Mouse (Mus musculus) liver, adult 2 months (tissue): ENCODE data around the gene Leng1. TPM values are rescaled to one million over a fixed set of nuclear protein-coding genes. Genes with fewer than 3 reads are reported as not detected.

Experiments used
- DNase-seq: peaks from one replicate; pipeline ENCODE4 v3.0.0-alpha.2; 2011; ENCODE audit warnings: low read depth, low spot score; ENCODE audit errors: extremely low read depth
- H3K27ac ChIP-seq: fragments of 200-500 bp; replicated peaks from 2 replicates; pipeline ENCODE4 v1.5.1; 2012; ENCODE audit warnings: low read depth, mild to moderate bottlenecking, control low read depth, inconsistent platforms, low read length; ENCODE audit not compliant: insufficient read depth
- H3K27me3 ChIP-seq: fragments of 200-500 bp; 2 replicates; pipeline ENCODE4 v1.6.1; 2012; ENCODE audit warnings: mild to moderate bottlenecking, moderate library complexity, low read length, inconsistent platforms; ENCODE audit not compliant: control insufficient read depth, insufficient read depth
- H3K36me3 ChIP-seq: fragments of 200-500 bp; 2 replicates; pipeline ENCODE4 v1.6.1; 2012; ENCODE audit warnings: low read length, inconsistent platforms; ENCODE audit not compliant: control insufficient read depth, insufficient read depth
- H3K4me1 ChIP-seq: fragments of 200-500 bp; 2 replicates; pipeline ENCODE4 v1.6.1; 2011; ENCODE audit warnings: low read length; ENCODE audit not compliant: control insufficient read depth, insufficient read depth
- H3K4me3 ChIP-seq: fragments of 200-500 bp; 2 replicates; pipeline ENCODE4 v1.5.1; 2011; ENCODE audit warnings: low read depth, mild to moderate bottlenecking, control low read depth, low read length, moderate library complexity; ENCODE audit not compliant: insufficient read depth
- H3K79me2 ChIP-seq: fragments of 200-500 bp; 2 replicates; pipeline ENCODE4 v1.6.1; 2012; ENCODE audit warnings: inconsistent platforms, mild to moderate bottlenecking, low read length, moderate library complexity; ENCODE audit not compliant: control insufficient read depth, insufficient read depth
- H3K9ac ChIP-seq: fragments of 200-500 bp; 2 replicates; pipeline ENCODE4 v1.6.1; 2012; ENCODE audit warnings: low read depth, mild to moderate bottlenecking, control low read depth, inconsistent platforms, low read length
- CTCF ChIP-seq: fragments of 200-500 bp; IDR thresholded peaks from 2 replicates; pipeline ENCODE4 v1.5.1; 2011; ENCODE audit warnings: low read depth, low read length, control low read depth
- POLR2A ChIP-seq: fragments of 200-500 bp; IDR thresholded peaks from 2 replicates; pipeline ENCODE4 v1.6.1; 2011; ENCODE audit warnings: low read length, control low read depth; ENCODE audit not compliant: insufficient read depth; ENCODE audit errors: extremely low read depth
- WGBS: fragments of 180-500 bp; shearing (Covaris S2); methylation state at CpG from one replicate; pipeline ENCODE4 v1.1.7; 2018; 5-methylcytosine and 5-hydroxymethylcytosine counted together
- polyA plus RNA-seq: library from polyadenylated mRNA; depleted of rRNA; stranded (reverse); fragments of >200 nt; gene quantifications from 2 replicates; pipeline ENCODE4 v1.2.3, GENCODE M21; 2012
- total RNA-seq: library from RNA; depleted of rRNA; stranded (reverse); fragments of >200 nt; gene quantifications from 2 replicates; pipeline ENCODE4 v1.2.3, GENCODE M21; 2014

Leng1 gene
- total and polyA plus RNA-seq, 2 experiments, result 3.6 to 5.3 TPM

- Histone ChIP-seq H3K36me3 (peaks cover 4% of the 10 kb centered on the region), H3K4me3 (peak overlapping the region; percentile 97), H3K79me2 (peaks cover 24% of the 10 kb centered on the region), H3K27me3 (no peaks in the 10 kb centered on the region), H3K27ac (peak overlapping the region; percentile 94), H3K9ac (peak overlapping the region; percentile 98), H3K4me1 (peaks cover 15% of the 10 kb centered on the region)
- under 1% methylated on average over 54 of the region's 58 CpGs for WGBS
- TF ChIP-seq CTCF, result no peak
- no peak for TF ChIP-seq POLR2A
- no peak for DNase-seq
Observed at GRCm38 (mm10) chr7:3645488-3646025, 20.1 kb downstream of the Leng1 start.

- H3K36me3 ChIP-seq, result no peaks in the 10 kb centered on the region
- DNase-seq, result peak; percentile 99
- no peaks in the 10 kb centered on the region for H3K27me3 ChIP-seq
- H3K79me2 ChIP-seq, result peaks cover 24% of the 10 kb centered on the region
- H3K27ac ChIP-seq, result peak within 1 kb of the TSS; percentile 94
- H3K9ac ChIP-seq, result peak within 1 kb of the TSS; percentile 98
- peaks cover 15% of the 10 kb centered on the region for H3K4me1 ChIP-seq
- TF ChIP-seq POLR2A (peak; percentile 83), CTCF (no peak)
- WGBS, result under 1% methylated on average over 58 of the region's 58 CpGs
- peak within 1 kb of the TSS; percentile 97 for H3K4me3 ChIP-seq
Observed at GRCm38 (mm10) chr7:3644672-3645487, 20.8 kb downstream of the Leng1 start, which contains the start of gene Cnot3. Gene Cnot3 (plus strand): TSS chr7:3645268.

- TF ChIP-seq POLR2A, result no peak
- TF ChIP-seq CTCF, result no peak
- H3K27ac ChIP-seq, result no peak overlapping the region; the same call in 1 of the 2 replicates
- peaks cover 24% of the 10 kb centered on the region for H3K79me2 ChIP-seq
- H3K9ac ChIP-seq, result no peak overlapping the region
- DNase-seq, result no peak
- H3K4me1 ChIP-seq, result peaks cover 15% of the 10 kb centered on the region
- H3K36me3 ChIP-seq, result no peaks in the 10 kb centered on the region
- 1% methylated on average over 11 of the region's 11 CpGs for WGBS
- peak overlapping the region; percentile 21; the same call in 1 of the 2 replicates for H3K4me3 ChIP-seq
- H3K27me3 ChIP-seq, result no peaks in the 10 kb centered on the region
Observed at GRCm38 (mm10) chr7:3644348-3644671, 21.3 kb downstream of the Leng1 start.

- Histone ChIP-seq H3K27ac (no peak overlapping the region), H3K36me3 (no peaks in the 10 kb centered on the region), H3K27me3 (no peaks in the 10 kb centered on the region), H3K9ac (no peak overlapping the region), H3K79me2 (peaks cover 24% of the 10 kb centered on the region), H3K4me1 (peaks cover 15% of the 10 kb centered on the region), H3K4me3 (no peak overlapping the region)
- WGBS, result 19% methylated on average over 9 of the region's 9 CpGs
- TF ChIP-seq POLR2A, result no peak
- TF ChIP-seq CTCF, result no peak
- DNase-seq, result no peak
Observed at GRCm38 (mm10) chr7:3643843-3644242, 21.8 kb downstream of the Leng1 start.

GRCm38 (mm10) chr7:3643412-3643811 lies 22.2 kb downstream of the Leng1 start:
- no peak for DNase-seq
- Histone ChIP-seq H3K4me3 (no peak overlapping the region), H3K36me3 (no peaks in the 10 kb centered on the region), H3K79me2 (peaks cover 24% of the 10 kb centered on the region), H3K27me3 (no peaks in the 10 kb centered on the region), H3K4me1 (peaks cover 15% of the 10 kb centered on the region), H3K27ac (no peak overlapping the region), H3K9ac (no peak overlapping the region)
- TF ChIP-seq POLR2A, result no peak
- TF ChIP-seq CTCF, result no peak
- WGBS, result 58% methylated on average over 5 of the region's 5 CpGs

GRCm38 (mm10) chr7:3630478-3630815 lies 35.2 kb downstream of the Leng1 start:
- Histone ChIP-seq H3K4me1 (peaks cover 12% of the 10 kb centered on the region), H3K27ac (no peak overlapping the region), H3K27me3 (no peaks in the 10 kb centered on the region), H3K9ac (no peak overlapping the region), H3K36me3 (no peaks in the 10 kb centered on the region), H3K4me3 (no peak overlapping the region; the same call in 1 of the 2 replicates), H3K79me2 (peaks cover 16% of the 10 kb centered on the region)
- DNase-seq, result no peak
- TF ChIP-seq POLR2A (no peak), CTCF (no peak)
- WGBS, result 54% methylated on average over 3 of the region's 3 CpGs
